Mouse (Mus musculus): ENCODE data around the gene Rad51d. TPM values are rescaled to one million over a fixed set of nuclear protein-coding genes. Genes with fewer than 3 reads are reported as not detected.
A peak's percentile ranks its signal among the peaks of the same experiment; 100 is the strongest.

The Rad51d gene
- polyA plus RNA-seq, 1 experiment: 16.6 TPM

DNA sequence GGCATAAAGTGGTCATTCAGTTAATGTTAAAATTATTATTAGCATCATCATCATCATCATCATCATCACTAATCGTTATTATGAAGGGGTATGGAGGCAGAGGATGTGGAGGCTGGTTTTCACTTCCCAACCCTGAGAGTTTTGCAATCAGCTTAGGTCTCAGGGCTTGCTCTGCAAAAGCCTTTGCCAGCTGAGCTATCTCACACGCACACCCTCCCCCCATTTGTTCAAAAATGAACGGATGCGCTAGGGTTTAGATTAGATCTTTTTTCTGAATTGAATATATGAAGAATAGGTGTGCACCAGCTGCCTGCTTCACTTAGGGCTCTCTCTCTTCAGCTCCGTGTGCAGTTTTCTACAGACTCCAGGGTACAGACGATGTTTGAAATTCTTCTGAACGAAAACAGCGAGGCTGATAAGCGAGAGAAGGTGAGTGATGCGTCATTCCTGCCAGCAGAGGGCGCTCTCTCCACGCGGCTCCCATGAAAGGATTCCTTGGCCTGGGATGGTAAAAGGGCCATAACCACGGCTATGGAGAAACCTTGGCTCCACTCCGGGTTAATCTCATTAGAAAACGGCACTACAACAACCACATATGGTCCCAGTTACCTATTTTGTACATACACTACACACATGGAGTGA is 24.4 kb upstream of the Rad51d start:
- Histone ChIP-seq H3K27ac (ENCODE audit: insufficient read depth, low read length) (no peak overlapping the region), H3K4me3 (ENCODE audit: insufficient read depth, low read length) (no peak overlapping the region), H3K4me1 (ENCODE audit: control insufficient read depth, insufficient read depth, low read length) (no peaks in the 10 kb centered on the region)
- peak; percentile 98 for TF ChIP-seq CTCF (IDR thresholded peaks at IDR 0.05; ENCODE audit: extremely low read depth, insufficient read depth, low read length)
- TF ChIP-seq POLR2A (IDR thresholded peaks at IDR 0.05; ENCODE audit: extremely low read depth, insufficient read depth, low read length): no peak

DNA sequence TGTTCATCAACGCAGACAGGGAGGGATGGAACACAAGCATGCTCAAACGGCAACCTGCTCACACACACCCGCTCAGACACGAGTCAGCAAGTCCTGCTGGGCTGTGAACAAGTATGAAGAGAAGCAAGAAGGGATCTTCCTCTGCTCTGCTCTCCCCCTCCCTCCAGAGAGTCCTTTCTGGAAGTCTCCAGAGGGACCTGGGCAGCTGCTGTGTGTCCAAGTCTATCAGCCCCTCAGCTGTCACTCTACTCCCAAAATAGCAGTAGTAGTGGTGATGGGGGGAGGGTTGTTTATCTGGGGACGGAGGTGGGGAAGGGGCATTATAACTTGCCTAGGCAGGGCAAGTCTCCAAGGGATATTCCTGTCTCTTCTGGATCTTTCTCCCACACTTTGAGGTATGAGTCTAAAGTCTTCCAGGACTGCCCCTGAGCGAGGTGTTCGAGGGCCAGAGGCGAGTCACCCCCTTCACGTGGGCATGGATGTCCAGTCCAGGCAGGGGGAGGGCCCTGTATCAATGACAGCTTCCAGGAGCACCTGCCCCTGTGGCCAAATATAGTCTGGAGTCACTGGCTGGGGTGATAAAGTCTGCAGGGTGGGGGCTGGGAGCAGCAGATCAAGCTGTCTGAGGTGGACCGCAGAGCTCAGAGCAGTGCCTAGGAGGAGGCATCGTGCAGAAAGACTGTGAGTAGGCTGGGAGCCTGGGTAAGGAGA is 20.4 kb upstream of the Rad51d start:
- H3K4me3 ChIP-seq (ENCODE audit: insufficient read depth, low read length): no peak overlapping the region
- peaks cover 4% of the 10 kb centered on the region for H3K4me1 ChIP-seq (ENCODE audit: control insufficient read depth, insufficient read depth, low read length)
- TF ChIP-seq POLR2A (IDR thresholded peaks at IDR 0.05; ENCODE audit: extremely low read depth, insufficient read depth, low read length): no peak
- TF ChIP-seq CTCF (IDR thresholded peaks at IDR 0.05; ENCODE audit: extremely low read depth, insufficient read depth, low read length): no peak
- no peak overlapping the region for H3K27ac ChIP-seq (ENCODE audit: insufficient read depth, low read length)

DNA sequence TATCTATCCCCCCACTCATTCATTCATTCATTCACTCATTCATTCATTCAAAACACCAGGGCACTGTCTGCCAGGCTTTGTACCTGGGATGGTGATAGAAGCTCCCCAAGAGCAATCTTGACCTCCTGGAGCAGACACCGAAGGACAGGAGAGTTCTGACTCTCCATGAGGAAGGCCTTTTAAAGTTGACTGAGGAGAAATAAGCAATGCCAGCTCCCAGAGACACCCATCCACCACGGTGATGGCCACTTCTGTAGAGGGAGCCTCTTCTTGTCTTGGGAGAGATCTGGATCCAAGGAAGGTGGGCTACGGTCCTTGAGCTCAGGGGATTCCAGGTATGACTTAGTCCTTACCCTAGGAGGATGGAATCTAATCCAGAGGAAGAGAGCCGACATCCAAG is 19.8 kb upstream of the Rad51d start, which contains the start of gene Unc45b:
TSS of gene Unc45b (plus strand) at position 301 of the 400 bp plus-strand sequence.
- TF ChIP-seq POLR2A (IDR thresholded peaks at IDR 0.05; ENCODE audit: extremely low read depth, insufficient read depth, low read length) (no peak), CTCF (IDR thresholded peaks at IDR 0.05; ENCODE audit: extremely low read depth, insufficient read depth, low read length) (no peak)
- H3K4me1 ChIP-seq (ENCODE audit: control insufficient read depth, insufficient read depth, low read length): peaks cover 4% of the 10 kb centered on the region
- no peak within 1 kb of the TSS for H3K27ac ChIP-seq (ENCODE audit: insufficient read depth, low read length)
- H3K4me3 ChIP-seq (ENCODE audit: insufficient read depth, low read length): no peak within 1 kb of the TSS

DNA sequence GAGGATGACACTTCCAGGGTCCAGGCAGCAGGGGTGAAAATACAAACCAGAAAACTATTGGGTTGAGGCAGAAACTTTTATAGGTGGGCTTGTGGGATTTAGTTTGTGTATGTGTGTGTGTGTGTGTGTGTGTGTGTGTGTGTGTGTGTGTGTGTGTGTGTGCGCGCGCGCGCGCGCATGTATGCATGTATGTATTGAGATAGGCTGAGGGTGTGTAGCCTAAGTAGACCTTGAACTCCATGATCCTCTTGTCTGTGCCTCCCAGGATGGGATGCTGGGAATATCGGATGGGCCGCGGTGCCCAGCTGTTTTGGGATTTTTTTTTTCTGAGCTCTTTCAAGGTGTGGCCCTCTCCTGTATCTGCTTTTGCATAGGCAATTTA is 18.2 kb upstream of the Rad51d start:
- TF ChIP-seq POLR2A (IDR thresholded peaks at IDR 0.05; ENCODE audit: extremely low read depth, insufficient read depth, low read length) (no peak), CTCF (IDR thresholded peaks at IDR 0.05; ENCODE audit: extremely low read depth, insufficient read depth, low read length) (no peak)
- no peak overlapping the region for H3K27ac ChIP-seq (ENCODE audit: insufficient read depth, low read length)
- H3K4me3 ChIP-seq (ENCODE audit: insufficient read depth, low read length): peak overlapping the region; percentile 82; the same call in 1 of the 2 replicates
- peaks cover 4% of the 10 kb centered on the region for H3K4me1 ChIP-seq (ENCODE audit: control insufficient read depth, insufficient read depth, low read length)

DNA sequence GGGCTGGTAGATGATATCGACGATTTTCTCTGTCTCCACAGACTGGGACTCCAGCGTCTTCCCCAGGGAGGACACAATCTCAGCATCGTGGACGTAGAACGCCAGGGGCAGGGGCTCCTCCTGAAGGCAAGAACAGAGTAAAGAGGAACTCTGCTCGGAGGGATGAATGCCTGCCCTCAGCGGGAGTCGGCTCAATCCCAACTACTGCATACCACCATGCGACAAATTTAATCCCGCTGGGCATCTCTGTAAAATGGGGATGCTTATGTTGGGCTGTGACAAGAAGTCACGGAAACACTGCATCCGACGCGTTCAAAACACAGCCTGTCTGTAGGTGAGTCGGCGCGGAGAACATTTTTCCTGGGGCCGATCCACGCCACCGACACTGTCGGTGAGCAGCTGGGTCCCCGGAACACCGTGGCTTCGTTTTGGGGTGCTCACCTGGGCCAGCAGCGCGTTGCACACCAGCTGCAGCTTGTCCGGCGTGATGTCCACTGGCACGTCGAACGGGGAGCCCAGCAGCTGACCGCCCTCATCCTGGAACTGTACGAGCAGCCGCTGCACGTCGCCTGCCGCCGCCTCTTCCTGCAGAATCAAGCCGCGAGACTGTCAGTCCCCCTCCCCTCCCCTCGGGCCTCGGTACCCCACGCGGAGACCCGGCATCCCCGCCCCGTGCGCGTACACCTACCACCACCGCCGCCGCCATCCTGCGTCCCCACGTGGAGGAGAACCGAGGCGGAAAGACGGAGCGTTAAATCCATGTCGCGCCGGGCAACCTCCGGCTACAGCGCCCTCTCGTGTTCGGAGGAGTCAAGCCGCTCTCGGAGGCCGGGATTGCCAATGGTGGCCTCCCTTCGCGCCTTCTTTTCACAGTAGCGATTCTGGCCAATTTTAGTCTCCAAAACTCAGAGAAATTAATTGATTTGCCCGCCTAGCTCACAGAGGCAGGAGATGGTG is 17.5 kb upstream of the Rad51d start, which contains the start of gene Nle1:
TSS of gene Nle1 (minus strand) at position 761 of the 957 bp plus-strand sequence.
- Histone ChIP-seq H3K4me1 (ENCODE audit: control insufficient read depth, insufficient read depth, low read length) (peaks cover 4% of the 10 kb centered on the region), H3K4me3 (ENCODE audit: insufficient read depth, low read length) (peak within 1 kb of the TSS; percentile 82), H3K27ac (ENCODE audit: insufficient read depth, low read length) (no peak within 1 kb of the TSS)
- TF ChIP-seq CTCF (IDR thresholded peaks at IDR 0.05; ENCODE audit: extremely low read depth, insufficient read depth, low read length) (peak; percentile 76), POLR2A (IDR thresholded peaks at IDR 0.05; ENCODE audit: extremely low read depth, insufficient read depth, low read length) (0 out of 2 replicates have a peak, but pooled peaks have one; percentile 48)

DNA sequence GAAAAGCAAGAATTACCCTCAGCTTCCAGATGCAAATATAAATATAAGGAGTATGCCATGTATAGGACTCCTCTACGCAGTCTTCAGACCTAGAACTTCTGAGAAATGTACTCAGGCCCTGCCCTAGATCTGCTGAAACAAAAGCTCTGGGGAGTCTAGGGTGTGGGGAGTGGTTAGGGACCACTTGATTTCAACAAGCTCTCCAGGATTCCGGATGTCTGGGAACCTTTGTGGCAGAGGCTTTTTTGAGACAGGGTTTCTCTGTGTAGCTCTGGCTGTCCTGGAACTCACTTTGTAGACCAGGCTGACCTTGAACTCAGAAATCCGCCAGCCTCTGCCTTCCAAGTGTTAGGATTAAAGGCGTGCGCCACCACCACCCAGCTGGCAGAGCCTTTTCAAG is 15.4 kb upstream of the Rad51d start:
- TF ChIP-seq CTCF (IDR thresholded peaks at IDR 0.05; ENCODE audit: extremely low read depth, insufficient read depth, low read length): no peak
- Histone ChIP-seq H3K27ac (ENCODE audit: insufficient read depth, low read length) (no peak overlapping the region), H3K4me1 (ENCODE audit: control insufficient read depth, insufficient read depth, low read length) (peaks cover 4% of the 10 kb centered on the region), H3K4me3 (ENCODE audit: insufficient read depth, low read length) (no peak overlapping the region)

DNA sequence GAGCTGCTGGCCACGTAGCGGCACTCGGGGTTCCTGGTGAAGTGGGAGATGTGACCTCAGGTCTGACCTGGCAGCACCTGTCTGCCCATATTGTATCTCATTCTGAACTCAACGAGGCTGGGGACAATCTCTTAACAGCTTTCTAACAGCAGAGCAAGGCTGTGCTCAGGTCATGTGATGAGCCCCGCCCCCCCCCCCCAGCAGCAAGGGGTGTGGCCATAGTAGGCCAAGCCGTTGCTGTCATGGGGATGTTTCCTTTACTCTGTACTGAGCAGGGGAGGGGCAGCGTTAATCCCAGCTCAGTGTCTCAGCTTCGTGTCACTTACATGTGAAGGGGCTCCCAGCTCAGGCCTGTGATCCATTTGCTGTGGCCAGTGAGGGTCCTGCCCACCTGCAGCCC is 14.5 kb upstream of the Rad51d start:
- peaks cover 4% of the 10 kb centered on the region for H3K4me1 ChIP-seq (ENCODE audit: control insufficient read depth, insufficient read depth, low read length)
- H3K4me3 ChIP-seq (ENCODE audit: insufficient read depth, low read length): no peak overlapping the region
- no peak overlapping the region for H3K27ac ChIP-seq (ENCODE audit: insufficient read depth, low read length)
- no peak for TF ChIP-seq POLR2A (IDR thresholded peaks at IDR 0.05; ENCODE audit: extremely low read depth, insufficient read depth, low read length)
- TF ChIP-seq CTCF (IDR thresholded peaks at IDR 0.05; ENCODE audit: extremely low read depth, insufficient read depth, low read length): no peak

DNA sequence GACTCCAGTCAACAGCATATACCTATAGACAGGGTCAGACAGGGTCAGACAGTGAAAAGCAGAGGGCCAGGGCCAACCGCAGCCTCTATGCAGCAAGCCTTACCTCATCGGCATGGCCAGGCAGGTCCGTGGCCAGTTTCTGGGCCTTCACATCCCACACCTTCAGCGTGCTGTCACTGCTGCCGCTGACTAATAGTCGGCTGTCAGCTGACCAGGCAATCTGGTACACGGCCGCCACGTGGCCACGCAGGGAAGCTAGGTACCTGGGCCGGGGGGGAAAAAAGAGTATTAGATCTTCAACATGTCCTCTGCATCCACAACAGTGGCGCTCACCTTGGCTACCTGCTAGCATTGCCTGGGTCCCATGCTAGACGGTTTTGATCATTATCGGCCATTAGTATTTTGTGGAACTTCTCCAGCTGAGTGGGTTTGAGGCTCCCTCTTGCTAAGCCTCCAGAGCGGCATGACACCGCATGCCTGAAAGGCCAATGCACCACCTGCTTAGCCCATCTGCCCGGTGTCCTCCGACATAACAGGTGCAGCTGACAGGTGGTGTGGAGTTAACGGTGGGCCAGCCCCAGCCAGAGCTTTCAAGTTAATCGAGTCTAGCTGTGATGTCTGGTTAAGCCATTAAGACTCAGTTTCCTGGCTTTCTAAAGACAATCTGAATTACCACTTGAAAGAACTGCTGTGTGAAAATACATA is 11.3 kb upstream of the Rad51d start:
- no peak overlapping the region for H3K27ac ChIP-seq (ENCODE audit: insufficient read depth, low read length)
- H3K4me1 ChIP-seq (ENCODE audit: control insufficient read depth, insufficient read depth, low read length): no peaks in the 10 kb centered on the region
- H3K4me3 ChIP-seq (ENCODE audit: insufficient read depth, low read length): no peak overlapping the region
- TF ChIP-seq CTCF (IDR thresholded peaks at IDR 0.05; ENCODE audit: extremely low read depth, insufficient read depth, low read length): no peak
- TF ChIP-seq POLR2A (IDR thresholded peaks at IDR 0.05; ENCODE audit: extremely low read depth, insufficient read depth, low read length): no peak

DNA sequence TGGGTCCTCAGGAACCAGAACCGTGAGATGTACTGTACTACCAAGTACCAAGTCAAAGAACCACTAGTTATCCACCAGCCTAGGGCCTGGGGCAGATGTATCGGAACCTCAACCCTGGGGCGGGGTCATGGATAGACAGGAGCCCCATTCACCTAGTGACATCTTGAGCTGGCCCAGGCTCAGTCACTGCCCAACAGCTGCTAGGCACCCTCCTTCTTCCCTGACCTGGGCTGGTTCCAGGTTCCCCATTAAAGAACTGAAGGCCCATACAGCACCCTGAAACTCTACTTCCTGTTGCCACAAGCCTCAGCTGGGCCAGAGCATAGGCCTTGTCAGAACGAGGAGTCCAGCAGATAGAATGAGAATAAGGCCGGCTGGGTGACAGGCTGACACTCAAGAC is 9.3 kb upstream of the Rad51d start:
- H3K27ac ChIP-seq (ENCODE audit: insufficient read depth, low read length): no peak overlapping the region
- no peaks in the 10 kb centered on the region for H3K4me1 ChIP-seq (ENCODE audit: control insufficient read depth, insufficient read depth, low read length)
- TF ChIP-seq CTCF (IDR thresholded peaks at IDR 0.05; ENCODE audit: extremely low read depth, insufficient read depth, low read length): no peak
- no peak for TF ChIP-seq POLR2A (IDR thresholded peaks at IDR 0.05; ENCODE audit: extremely low read depth, insufficient read depth, low read length)
- H3K4me3 ChIP-seq (ENCODE audit: insufficient read depth, low read length): no peak overlapping the region

Measured in cortical plate, adult 2 months (tissue).